Mouse (Mus musculus): ENCODE measurements at regions not wholly inside any gene's neighbourhood (a gene's known extent, or its start where the extent isn't known, plus 50 kb on each side); places are given as distances from the start of the nearest gene placed in this dataset.

DNA sequence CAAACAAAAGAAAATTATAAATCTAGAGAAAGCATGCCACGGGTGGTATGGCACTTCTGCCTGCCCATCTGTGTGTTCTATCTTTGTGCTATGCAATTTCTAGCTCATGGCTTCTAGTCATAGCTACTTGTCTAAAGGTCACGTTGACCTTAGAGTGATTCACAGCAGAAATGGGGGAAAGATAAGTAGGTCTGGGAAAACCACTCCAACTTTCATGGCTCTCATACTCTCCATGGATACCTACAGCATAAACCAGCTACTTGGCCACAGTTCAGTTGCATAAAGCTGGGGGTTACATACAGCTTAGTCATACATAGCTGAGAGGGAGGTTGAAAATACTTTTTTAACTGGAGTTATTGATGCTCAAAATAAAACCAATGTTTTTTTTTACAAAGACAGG is 100.6 kb upstream of the Trpc6 start:
- no peaks in the 10 kb centered on the region for H3K27me3 ChIP-seq (ENCODE audit: control insufficient read depth, insufficient read depth, low read length, poor library complexity, severe bottlenecking)
- H3K4me1 ChIP-seq (ENCODE audit: control insufficient read depth, insufficient read depth, low read length), result no peaks in the 10 kb centered on the region
- H3K9me3 ChIP-seq (replicated peaks; ENCODE audit: control insufficient read depth, insufficient read depth, low read length, poor library complexity, severe bottlenecking), result no peaks in the 10 kb centered on the region
- no peak overlapping the region for H3K27ac ChIP-seq (ENCODE audit: insufficient read depth, low read length)
- H3K9ac ChIP-seq (ENCODE audit: low read depth, poor library complexity, severe bottlenecking), result no peak overlapping the region
- H3K4me3 ChIP-seq (ENCODE audit: low read depth, low read length), result no peak overlapping the region
- TF ChIP-seq CTCF (IDR thresholded peaks at IDR 0.05; ENCODE audit: low read depth, low read length) (no peak), POLR2A (IDR thresholded peaks at IDR 0.05; ENCODE audit: insufficient read depth, low read length) (no peak), EP300 (IDR thresholded peaks at IDR 0.05; ENCODE audit: insufficient read depth, low read depth, low read length) (no peak)
- no peaks in the 10 kb centered on the region for H3K36me3 ChIP-seq (ENCODE audit: control insufficient read depth, insufficient read depth, low read length, poor library complexity, severe bottlenecking)

DNA sequence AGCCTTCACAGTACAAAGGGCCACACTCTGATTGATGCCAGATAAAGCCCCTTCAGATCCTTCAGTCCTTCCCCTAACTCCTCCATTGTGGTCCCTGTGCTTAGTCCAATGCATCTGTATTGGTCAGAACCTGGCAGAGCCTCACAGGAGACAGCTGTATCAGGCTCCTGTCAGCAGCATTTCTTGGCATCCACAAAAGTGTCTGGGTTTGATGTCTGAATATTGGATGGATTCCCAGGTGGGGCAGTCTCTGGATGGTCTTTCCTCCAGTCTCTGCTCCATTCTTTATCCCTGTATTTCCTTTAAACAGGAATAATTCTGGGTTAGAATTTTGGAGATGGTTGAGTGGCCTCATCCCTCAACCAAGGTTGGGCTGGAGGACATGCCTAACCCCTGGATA is 92.5 kb upstream of the Trpc6 start:
- H3K36me3 ChIP-seq (ENCODE audit: control insufficient read depth, insufficient read depth, low read length, poor library complexity, severe bottlenecking), result no peaks in the 10 kb centered on the region
- no peaks in the 10 kb centered on the region for H3K4me1 ChIP-seq (ENCODE audit: control insufficient read depth, insufficient read depth, low read length)
- H3K27ac ChIP-seq (ENCODE audit: insufficient read depth, low read length), result no peak overlapping the region
- no peak overlapping the region for H3K9ac ChIP-seq (ENCODE audit: low read depth, poor library complexity, severe bottlenecking)
- TF ChIP-seq EP300 (IDR thresholded peaks at IDR 0.05; ENCODE audit: insufficient read depth, low read depth, low read length), result no peak
- TF ChIP-seq POLR2A (IDR thresholded peaks at IDR 0.05; ENCODE audit: insufficient read depth, low read length), result no peak
- TF ChIP-seq CTCF (IDR thresholded peaks at IDR 0.05; ENCODE audit: low read depth, low read length), result no peak
- H3K9me3 ChIP-seq (replicated peaks; ENCODE audit: control insufficient read depth, insufficient read depth, low read length, poor library complexity, severe bottlenecking), result no peaks in the 10 kb centered on the region
- no peak overlapping the region for H3K4me3 ChIP-seq (ENCODE audit: low read depth, low read length)
- no peaks in the 10 kb centered on the region for H3K27me3 ChIP-seq (ENCODE audit: control insufficient read depth, insufficient read depth, low read length, poor library complexity, severe bottlenecking)

DNA sequence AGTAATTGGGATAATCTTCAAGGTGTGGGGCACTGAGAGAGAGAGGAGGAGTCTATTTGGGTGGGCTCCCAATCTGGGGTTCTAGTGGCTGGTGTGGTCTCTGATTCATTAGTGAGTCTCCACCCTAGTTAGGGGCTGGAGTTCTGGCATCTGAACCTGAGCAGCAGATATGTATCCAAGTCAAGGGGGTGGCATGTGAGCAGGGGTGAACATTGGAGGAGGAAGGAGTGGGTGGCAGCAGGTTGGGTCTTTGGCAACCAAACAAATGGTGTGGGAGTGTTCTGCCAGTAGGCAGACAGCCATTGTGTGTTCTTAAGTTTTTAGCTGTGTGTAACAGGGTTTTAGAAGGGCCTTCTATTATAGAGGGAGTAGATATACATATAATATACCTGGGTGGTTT is 90.4 kb upstream of the Trpc6 start:
- Histone ChIP-seq H3K4me3 (ENCODE audit: low read depth, low read length) (no peak overlapping the region), H3K27ac (ENCODE audit: insufficient read depth, low read length) (no peak overlapping the region), H3K9ac (ENCODE audit: low read depth, poor library complexity, severe bottlenecking) (no peak overlapping the region), H3K9me3 (replicated peaks; ENCODE audit: control insufficient read depth, insufficient read depth, low read length, poor library complexity, severe bottlenecking) (no peaks in the 10 kb centered on the region), H3K27me3 (ENCODE audit: control insufficient read depth, insufficient read depth, low read length, poor library complexity, severe bottlenecking) (no peaks in the 10 kb centered on the region), H3K36me3 (ENCODE audit: control insufficient read depth, insufficient read depth, low read length, poor library complexity, severe bottlenecking) (no peaks in the 10 kb centered on the region), H3K4me1 (ENCODE audit: control insufficient read depth, insufficient read depth, low read length) (no peaks in the 10 kb centered on the region)
- no peak for TF ChIP-seq POLR2A (IDR thresholded peaks at IDR 0.05; ENCODE audit: insufficient read depth, low read length)
- no peak for TF ChIP-seq EP300 (IDR thresholded peaks at IDR 0.05; ENCODE audit: insufficient read depth, low read depth, low read length)
- TF ChIP-seq CTCF (IDR thresholded peaks at IDR 0.05; ENCODE audit: low read depth, low read length), result no peak

DNA sequence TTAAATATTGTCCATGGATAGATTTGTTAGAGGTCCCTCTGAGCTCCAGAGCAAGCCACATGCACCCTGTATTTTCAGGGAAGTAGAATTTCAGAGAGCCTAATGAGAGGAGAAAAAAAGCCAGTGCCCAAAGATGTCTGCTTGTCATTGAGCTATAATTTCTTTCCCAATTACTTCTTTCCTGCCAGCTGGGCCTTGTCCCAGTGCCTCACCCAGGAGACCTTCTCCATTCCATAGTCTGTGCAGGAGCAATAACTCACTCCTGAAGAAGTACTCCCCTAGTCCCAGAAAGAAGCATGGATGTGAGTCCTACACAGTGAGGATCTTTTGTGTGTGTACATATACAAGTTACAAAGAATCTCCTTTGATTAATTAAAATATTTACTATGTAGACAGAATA is 89.4 kb upstream of the Trpc6 start:
- TF ChIP-seq POLR2A (IDR thresholded peaks at IDR 0.05; ENCODE audit: insufficient read depth, low read length) (no peak), EP300 (IDR thresholded peaks at IDR 0.05; ENCODE audit: insufficient read depth, low read depth, low read length) (no peak), CTCF (IDR thresholded peaks at IDR 0.05; ENCODE audit: low read depth, low read length) (no peak)
- no peaks in the 10 kb centered on the region for H3K36me3 ChIP-seq (ENCODE audit: control insufficient read depth, insufficient read depth, low read length, poor library complexity, severe bottlenecking)

DNA sequence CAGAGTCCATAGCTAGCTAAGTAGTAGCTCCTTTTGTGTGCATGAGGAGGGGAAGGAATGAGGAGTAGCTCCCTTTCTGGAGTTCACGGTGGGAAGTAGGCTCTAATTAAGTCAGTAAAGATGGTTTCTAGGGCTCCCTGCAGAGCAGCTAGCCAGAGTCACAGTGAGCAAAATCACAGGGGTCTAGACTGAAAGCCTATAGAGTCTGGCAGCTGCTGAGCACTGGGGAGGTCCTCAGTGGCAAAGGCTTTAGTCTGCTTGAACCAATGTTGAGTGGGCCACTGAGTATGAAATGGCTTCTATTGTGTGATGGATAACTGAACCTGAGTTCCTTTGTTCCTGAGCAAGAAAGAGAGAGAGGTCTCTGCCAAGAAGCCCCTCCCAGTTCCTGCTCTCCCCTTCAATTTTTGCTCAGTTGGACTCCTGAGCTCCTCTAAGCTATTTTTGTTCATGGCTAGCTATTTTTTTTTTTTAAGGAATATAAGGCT is 84.8 kb upstream of the Trpc6 start:
- no peak overlapping the region for H3K4me3 ChIP-seq (ENCODE audit: low read depth, low read length)

More for the DNA sequence above, 89.4 kb upstream of the Trpc6 start:
- no peaks in the 10 kb centered on the region for H3K4me1 ChIP-seq (ENCODE audit: control insufficient read depth, insufficient read depth, low read length)
- H3K9ac ChIP-seq (ENCODE audit: low read depth, poor library complexity, severe bottlenecking), result no peak overlapping the region
- H3K27ac ChIP-seq (ENCODE audit: insufficient read depth, low read length), result no peak overlapping the region
- H3K9me3 ChIP-seq (replicated peaks; ENCODE audit: control insufficient read depth, insufficient read depth, low read length, poor library complexity, severe bottlenecking), result no peaks in the 10 kb centered on the region
- no peak overlapping the region for H3K4me3 ChIP-seq (ENCODE audit: low read depth, low read length)
- H3K27me3 ChIP-seq (ENCODE audit: control insufficient read depth, insufficient read depth, low read length, poor library complexity, severe bottlenecking), result no peaks in the 10 kb centered on the region

DNA sequence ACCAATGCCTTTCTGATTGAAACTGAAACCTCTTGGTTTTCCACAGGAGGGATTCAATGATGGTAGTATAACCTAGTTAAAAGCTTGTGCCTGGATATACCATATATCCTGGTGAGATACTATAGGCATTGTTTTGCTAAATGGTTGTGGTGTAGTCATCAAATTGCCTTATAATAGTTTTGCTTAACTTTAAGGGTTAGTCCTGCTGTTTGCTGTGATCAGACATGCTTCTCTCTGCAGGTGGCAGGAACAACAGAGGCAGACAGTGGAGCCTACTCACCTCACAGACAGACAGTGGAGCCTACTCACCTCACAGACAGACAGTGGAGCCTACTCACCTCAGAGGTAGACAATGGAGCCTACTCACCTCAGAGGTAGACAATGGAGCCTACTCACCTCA is 82.2 kb upstream of the Trpc6 start:
- TF ChIP-seq EP300 (IDR thresholded peaks at IDR 0.05; ENCODE audit: insufficient read depth, low read depth, low read length) (no peak), POLR2A (IDR thresholded peaks at IDR 0.05; ENCODE audit: insufficient read depth, low read length) (no peak), CTCF (IDR thresholded peaks at IDR 0.05; ENCODE audit: low read depth, low read length) (no peak)
- Histone ChIP-seq H3K4me1 (ENCODE audit: control insufficient read depth, insufficient read depth, low read length) (no peaks in the 10 kb centered on the region), H3K27ac (ENCODE audit: insufficient read depth, low read length) (no peak overlapping the region), H3K36me3 (ENCODE audit: control insufficient read depth, insufficient read depth, low read length, poor library complexity, severe bottlenecking) (no peaks in the 10 kb centered on the region), H3K9me3 (replicated peaks; ENCODE audit: control insufficient read depth, insufficient read depth, low read length, poor library complexity, severe bottlenecking) (peaks cover 7% of the 10 kb centered on the region), H3K9ac (ENCODE audit: low read depth, poor library complexity, severe bottlenecking) (no peak overlapping the region), H3K27me3 (ENCODE audit: control insufficient read depth, insufficient read depth, low read length, poor library complexity, severe bottlenecking) (no peaks in the 10 kb centered on the region), H3K4me3 (ENCODE audit: low read depth, low read length) (no peak overlapping the region)

More for the DNA sequence above, 84.8 kb upstream of the Trpc6 start:
- no peaks in the 10 kb centered on the region for H3K36me3 ChIP-seq (ENCODE audit: control insufficient read depth, insufficient read depth, low read length, poor library complexity, severe bottlenecking)
- no peak overlapping the region for H3K9ac ChIP-seq (ENCODE audit: low read depth, poor library complexity, severe bottlenecking)
- TF ChIP-seq EP300 (IDR thresholded peaks at IDR 0.05; ENCODE audit: insufficient read depth, low read depth, low read length) (no peak), CTCF (IDR thresholded peaks at IDR 0.05; ENCODE audit: low read depth, low read length) (no peak), POLR2A (IDR thresholded peaks at IDR 0.05; ENCODE audit: insufficient read depth, low read length) (no peak)
- no peaks in the 10 kb centered on the region for H3K4me1 ChIP-seq (ENCODE audit: control insufficient read depth, insufficient read depth, low read length)
- H3K27ac ChIP-seq (ENCODE audit: insufficient read depth, low read length), result no peak overlapping the region
- H3K9me3 ChIP-seq (replicated peaks; ENCODE audit: control insufficient read depth, insufficient read depth, low read length, poor library complexity, severe bottlenecking), result no peaks in the 10 kb centered on the region
- no peaks in the 10 kb centered on the region for H3K27me3 ChIP-seq (ENCODE audit: control insufficient read depth, insufficient read depth, low read length, poor library complexity, severe bottlenecking)
